Mouse (Mus musculus) telencephalon, adult 2 months (tissue): ENCODE results near the gene Gm42906.

Experiments
- DNase-seq: peaks from one replicate; pipeline ENCODE4 v3.0.0-alpha.2; 2011; ENCODE audit warnings: low read depth, low spot score

Gm42906 gene

DNA sequence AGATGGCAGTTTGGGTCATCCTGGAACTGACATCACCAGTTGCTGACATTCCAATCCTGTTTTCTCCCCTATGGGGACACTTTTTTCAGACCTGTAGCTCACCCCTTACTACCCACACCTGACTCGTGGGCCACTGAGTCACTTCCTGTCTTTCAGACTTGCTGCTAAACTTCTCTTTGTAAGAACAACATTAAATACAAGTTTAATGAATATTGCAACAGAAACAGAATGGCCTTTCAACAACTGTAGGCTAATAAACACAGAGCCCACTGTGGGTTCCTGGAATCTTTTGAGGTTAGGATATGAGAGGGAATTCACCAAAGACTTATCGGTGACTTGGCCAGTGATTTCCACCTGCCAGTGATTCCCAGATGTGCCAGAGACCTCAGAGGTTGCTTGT lies 318.1 kb downstream of the Gm42906 start:
- DNase-seq, result no peak

DNA sequence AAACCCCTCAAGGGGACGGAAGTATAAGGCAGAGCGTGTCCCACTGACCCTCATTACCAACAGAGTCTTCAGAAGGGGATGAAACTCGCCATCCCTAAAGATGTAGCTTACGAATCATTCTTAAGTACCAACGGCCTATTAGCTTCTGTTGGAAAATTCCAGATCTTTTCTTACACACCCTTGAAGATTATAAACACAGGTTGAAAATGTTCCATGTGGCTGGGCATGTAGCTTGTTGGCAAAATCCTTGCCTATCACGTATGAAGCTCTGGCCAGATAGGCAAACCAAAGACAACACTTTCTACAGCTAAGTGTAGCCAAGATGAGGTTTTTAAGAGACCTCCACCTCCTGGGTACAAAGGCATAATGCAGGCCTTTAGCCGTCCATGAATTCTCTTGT lies 319.0 kb downstream of the Gm42906 start:
- no peak for DNase-seq

GRCm38 (mm10) chr5:151108291-151108897 lies 319.6 kb downstream of the Gm42906 start:
- DNase-seq, result no peak

DNA sequence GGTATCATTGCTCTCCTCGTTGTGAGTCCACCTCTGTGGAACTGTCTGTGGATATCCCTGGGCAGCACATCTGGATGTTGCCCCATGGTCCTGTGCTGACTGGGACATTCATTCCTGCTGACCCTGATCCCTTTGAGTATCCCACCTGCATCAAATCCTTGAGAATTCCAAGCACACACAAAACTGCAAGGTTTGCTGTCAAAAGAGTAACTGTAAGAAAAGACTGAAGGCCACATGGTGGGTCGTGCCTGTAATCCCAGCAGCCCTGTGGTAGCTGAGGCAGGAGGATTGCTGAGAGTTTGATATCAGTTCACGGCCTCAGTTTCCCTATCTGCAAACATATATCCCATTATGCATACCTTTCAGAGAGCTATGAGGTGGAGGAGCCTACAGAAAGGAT lies 321.1 kb downstream of the Gm42906 start:
- no peak for DNase-seq

DNA sequence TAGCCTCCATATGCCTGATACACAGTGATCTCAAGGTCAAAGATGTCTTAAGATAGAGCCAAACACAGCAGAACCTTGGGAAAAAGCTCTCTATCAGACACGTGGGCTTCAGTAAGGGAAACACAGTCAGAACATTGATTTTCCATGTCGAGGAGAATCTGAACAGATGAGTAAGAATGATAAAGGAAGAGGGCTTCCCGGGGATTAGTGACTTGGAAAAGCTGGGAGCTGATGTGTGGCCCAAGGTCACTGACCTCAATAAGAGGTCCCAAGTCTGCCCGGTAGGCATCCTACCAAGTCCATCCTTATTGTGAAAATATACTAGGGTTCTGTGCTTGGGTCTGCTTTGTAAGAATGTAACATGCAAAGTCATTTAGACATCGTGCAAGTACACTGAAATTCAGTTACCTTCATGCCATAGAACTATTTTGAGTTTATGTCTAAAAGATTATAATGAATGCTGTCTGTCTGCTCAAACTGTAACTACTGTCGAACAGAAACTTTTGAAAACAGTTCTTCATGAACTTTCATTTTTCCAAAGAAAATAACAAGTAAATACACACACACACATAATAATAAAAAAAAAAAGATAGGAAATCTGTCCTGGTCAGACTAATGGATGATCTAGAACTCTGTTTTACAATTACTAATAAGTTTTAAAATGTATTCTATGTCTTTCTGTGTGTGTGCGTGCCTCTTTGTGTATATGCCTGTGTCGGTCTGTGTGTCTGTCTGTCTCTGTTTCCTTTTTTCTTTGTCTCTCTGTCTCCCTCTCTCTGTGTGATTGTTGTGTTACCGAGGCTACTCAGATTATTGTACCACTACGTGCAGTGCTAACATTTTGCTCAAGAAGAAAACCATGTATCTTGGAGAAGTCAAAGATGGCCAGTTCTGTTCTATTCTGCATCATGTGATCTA lies 322.6 kb downstream of the Gm42906 start:
- no peak for DNase-seq

GRCm38 (mm10) chr5:151104354-151105053 lies 323.5 kb downstream of the Gm42906 start:
- no peak for DNase-seq

- DNase-seq, result no peak
These were observed 324.7 kb downstream of the Gm42906 start for GRCm38 (mm10) chr5:151103284-151103683.

DNA sequence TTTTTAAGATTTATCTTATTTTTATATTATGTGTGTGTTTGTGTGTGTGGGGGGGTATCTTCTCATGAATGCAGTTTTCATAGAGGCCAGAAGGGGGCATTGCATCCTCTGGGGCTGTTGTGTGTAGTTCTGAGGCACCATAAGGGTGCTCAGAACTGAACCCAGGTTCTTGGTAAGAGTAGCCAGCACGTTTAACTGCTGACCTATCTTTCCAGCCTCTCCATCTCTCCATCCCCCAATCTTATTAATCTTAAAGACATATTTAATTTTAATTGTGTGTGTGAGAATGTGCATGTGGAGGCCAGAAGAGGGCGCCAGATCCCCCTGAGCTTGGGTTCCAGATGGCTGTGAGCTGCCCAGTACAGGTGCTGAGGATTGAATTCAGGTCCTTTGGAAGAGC lies 325.7 kb downstream of the Gm42906 start:
- no peak for DNase-seq

DNA sequence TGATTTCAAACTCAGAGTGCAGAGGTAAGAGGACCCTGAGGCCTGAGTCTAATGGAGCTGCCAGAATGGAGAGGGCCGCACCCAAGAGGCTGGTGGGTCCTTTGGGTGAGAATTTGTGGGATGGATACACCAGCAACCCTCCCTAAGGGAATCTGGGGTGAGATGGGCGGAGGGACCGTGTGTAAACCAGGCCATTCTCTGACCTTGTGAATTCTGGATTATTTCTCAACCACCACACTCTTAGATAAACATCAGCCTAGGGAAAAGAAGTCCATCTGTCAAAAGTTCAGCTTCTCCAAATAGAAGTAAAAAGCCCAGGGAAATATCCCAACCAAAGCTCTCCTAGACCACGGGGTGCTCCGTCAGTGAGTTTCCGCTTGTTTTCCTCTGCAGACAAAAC lies 332.0 kb downstream of the Gm42906 start:
- DNase-seq, result no peak

DNA sequence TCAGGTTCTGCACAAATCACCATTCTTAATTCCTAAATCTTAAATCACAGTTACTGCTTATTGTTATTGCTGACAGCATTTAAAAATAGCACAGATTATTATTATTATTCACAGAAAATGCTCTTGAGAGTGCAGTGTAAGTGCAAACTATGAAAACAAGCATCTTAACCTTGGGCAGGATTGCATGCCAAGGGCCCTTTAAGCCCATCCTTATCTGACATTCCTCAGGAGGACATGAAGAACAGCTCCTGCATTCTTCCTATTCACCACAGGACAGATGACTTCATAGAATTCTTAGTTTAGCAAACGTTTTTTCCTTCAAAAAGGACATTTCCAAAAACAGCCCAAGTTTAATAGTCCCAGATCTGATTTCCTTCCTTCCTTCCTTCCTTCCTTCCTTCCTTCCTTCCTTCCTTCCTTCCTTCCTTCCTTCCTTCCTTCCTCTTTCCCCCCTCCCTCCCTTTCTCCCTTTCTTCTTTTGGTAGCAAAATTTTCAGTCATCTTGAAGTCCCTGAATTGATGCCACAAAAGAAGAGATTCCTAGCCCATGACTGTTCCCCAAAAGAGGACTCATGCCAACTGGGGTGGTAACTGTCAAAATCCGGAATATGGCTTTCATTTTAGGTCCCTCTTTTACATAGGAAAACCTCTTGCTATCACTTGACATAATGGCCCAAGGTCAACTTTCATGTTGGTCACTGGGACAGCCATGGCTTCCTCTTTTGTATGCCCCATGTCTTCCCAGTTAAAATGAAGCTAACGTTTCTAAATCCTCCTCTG lies 334.9 kb downstream of the Gm42906 start:
- DNase-seq, result no peak

DNA sequence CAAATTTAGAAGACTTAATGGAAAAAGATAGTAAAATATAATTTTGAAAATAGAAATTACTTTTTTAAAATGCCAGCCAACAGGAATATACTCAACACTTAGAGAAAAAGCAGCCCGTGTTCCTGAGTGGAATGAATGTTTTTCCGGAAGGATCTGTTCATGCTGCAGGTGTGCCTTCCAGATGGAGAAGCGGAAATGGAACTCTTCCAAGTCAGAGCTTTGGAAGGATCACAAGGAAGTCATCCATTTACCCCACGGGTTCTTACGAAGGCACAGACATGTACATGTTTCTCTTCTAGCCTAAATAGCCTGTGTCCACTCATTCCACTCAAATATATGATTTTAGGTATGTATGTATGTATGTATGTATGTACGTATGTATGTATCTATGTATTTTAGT lies 337.0 kb downstream of the Gm42906 start:
- DNase-seq, result no peak

DNA sequence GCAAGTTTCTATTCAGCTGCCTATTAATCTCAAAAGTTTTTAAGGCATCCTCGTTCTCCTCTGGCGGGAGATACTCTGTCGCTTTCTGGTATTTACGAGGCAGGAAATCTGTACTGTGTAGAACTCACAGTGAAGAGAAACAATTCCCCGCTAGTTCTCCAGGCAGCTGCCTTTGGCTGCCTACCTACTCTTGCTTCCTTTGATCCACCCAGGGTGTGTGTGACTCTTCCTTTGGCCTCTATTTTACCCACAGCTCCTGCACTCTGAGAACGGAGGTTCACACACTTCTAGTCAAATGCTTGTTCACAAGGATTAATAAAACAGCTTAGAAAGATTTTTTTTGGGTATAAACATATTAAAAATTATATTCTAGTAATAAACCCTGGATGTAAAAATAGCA lies 338.8 kb downstream of the Gm42906 start:
- no peak for DNase-seq

GRCm38 (mm10) chr5:151086425-151087202 lies 341.3 kb downstream of the Gm42906 start:
- no peak for DNase-seq

GRCm38 (mm10) chr5:151085749-151086148 lies 342.2 kb downstream of the Gm42906 start:
- DNase-seq, result no peak

GRCm38 (mm10) chr5:151080276-151080675 lies 347.7 kb downstream of the Gm42906 start:
- DNase-seq, result no peak

DNA sequence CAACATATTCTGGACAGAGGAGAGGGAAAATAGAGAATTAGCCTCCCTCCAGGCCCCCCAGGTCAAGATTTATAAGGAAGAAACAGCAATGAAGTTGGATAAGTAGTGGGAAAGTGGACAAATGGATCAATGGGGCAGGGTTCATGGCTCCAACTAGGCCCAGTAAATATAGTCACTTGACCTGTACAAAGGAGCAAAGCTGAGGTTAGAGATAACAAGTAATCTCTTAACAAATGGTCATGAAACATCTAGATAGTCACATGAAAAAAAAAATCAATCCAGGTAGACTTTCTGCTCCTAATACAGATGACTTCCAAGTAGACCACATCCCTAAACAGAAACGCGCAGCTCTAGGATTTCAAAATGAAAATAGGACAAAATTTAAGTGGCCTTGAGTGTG lies 350.0 kb downstream of the Gm42906 start:
- DNase-seq, result no peak

DNA sequence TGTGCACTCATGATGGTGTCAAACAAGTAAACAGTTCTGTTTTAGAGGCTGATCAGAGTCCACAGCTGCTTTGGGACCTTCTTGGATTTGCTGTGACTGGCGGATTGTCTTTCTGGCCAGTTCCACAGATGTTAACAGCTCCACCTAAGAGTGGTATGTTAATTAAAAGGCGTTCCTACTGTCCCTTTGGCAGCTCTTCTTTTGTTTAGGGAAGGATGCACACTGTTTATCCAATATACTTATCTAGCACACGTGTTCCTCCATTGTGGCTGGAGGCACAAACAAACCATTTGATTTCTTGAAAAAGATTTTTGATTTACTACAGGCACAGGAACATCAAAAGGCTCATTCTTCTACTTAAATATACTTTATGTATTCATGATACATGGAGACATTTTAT lies 351.0 kb downstream of the Gm42906 start:
- DNase-seq, result no peak

GRCm38 (mm10) chr5:151074282-151074681 lies 353.7 kb downstream of the Gm42906 start:
- DNase-seq, result no peak

GRCm38 (mm10) chr5:151071430-151071829 lies 356.5 kb downstream of the Gm42906 start:
- DNase-seq, result no peak

DNA sequence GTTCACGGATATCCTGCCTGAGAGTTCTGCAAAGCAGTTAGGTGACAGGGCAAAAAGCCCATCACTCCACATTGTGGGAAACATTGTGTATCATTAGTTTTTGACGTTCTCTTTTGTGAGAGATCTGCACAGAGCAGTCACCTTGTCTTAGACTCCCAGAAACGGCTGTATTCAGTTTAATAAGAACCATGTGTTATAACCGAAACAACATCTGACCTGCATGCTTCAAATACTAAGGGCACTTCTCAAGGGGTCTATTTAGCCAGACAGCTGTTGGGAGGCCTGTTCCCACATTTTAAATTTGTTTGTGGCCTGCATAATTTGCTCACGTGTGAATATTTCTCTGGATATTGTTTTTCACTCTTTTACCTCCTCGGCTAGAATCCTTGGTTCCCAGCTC lies 357.1 kb downstream of the Gm42906 start:
- DNase-seq, result no peak

- DNase-seq, result no peak
These were observed 358.4 kb downstream of the Gm42906 start for GRCm38 (mm10) chr5:151069569-151069968.
